Mouse (Mus musculus) cerebellum, postnatal 10 days (tissue): ENCODE results near the gene Tk1.
A peak's percentile ranks its signal among the peaks of the same experiment; 100 is the strongest.

Source experiments
- DNase-seq, 2 experiments: peaks; one replicate each; pipeline ENCODE4 v3.0.0; 2021; ENCODE audit warnings: mixed read lengths in 2 of 2

Tk1 gene

DNA sequence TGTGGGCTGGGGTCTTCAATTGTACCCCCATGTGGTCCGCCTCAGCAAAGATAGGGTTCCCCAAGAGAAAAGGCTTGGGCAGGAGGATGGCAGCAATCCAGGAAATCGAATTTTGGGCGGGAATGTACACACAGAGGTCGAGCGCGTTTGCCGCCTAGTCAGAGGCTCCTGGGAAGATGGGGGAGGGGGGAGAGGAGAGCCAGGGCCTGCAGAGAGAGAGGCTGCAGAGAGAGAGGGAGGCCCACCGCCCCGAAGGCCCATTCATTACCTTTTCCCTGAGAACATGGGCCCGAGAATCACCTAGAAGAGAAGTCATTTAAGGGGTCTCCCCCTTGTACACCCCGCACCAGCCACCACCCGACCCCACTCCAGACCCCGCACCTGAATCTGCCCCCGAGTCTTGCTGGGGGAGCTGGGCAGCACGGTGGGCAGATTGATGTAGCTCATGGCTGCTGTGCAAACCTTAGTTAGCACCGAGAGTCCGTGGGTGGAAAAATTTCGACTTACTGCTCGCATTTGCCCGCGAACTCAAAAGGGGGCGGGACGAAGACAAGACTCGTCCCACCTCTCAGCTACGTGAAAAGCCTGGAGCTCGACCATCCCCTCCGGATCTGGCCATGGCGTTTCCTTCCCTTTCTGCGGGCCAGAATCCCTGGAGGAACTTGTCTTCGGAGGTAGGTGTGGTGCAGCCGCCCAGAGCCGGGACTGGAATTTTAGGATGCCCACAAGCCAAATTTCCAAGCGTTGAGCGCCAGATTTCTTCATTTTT is at the start of gene Tk1, which contains the start of gene Afmid:
Gene Tk1 (minus strand): TSS at position 760 of the 769 bp plus-strand sequence.
Gene Afmid (plus strand): TSS at position 592 of the 769 bp plus-strand sequence.
- DNase-seq, result peak; percentile 72 to 75

DNA sequence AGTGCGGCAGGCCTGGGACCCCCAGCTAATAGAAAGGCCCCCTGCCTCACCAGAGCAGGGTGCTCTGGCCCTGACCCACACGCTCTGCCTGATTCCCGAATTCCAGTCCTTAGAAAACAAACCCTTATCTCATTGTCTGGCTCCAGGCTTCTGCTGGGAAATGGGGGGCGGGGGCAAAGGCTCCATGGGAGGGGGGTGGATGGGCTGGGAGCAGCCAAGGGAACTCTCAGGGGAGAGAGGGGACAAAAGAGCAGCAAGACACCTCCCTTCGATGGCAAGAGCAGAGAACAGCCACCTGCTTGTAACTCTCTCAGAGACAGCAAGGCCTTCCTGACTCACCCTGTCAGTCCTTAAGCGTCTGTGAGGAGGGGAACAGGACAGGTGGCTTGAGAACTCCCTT is 49.8 kb upstream of the Tk1 start:
- DNase-seq, result no peak

DNA sequence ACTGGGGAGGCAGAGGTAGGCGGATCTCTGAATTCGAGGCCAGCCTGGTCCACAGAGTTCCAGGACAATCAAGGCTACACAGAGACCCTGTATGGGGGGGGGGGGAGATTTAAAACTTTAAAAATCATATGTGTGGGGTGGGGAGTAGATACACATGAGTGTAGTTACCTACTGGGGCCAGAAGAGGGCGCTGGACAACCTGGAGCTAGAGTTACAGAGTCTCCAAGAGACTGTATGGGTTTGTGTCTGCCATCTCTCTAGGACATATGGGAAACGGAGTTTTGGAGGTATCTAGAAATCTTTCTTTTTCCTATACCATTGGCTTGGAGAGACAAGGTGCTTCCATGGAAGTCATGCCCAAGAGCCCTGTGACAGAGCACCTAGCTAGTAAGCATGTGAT is 48.5 kb upstream of the Tk1 start:
- DNase-seq, result peak; percentile 46 to 54

DNA sequence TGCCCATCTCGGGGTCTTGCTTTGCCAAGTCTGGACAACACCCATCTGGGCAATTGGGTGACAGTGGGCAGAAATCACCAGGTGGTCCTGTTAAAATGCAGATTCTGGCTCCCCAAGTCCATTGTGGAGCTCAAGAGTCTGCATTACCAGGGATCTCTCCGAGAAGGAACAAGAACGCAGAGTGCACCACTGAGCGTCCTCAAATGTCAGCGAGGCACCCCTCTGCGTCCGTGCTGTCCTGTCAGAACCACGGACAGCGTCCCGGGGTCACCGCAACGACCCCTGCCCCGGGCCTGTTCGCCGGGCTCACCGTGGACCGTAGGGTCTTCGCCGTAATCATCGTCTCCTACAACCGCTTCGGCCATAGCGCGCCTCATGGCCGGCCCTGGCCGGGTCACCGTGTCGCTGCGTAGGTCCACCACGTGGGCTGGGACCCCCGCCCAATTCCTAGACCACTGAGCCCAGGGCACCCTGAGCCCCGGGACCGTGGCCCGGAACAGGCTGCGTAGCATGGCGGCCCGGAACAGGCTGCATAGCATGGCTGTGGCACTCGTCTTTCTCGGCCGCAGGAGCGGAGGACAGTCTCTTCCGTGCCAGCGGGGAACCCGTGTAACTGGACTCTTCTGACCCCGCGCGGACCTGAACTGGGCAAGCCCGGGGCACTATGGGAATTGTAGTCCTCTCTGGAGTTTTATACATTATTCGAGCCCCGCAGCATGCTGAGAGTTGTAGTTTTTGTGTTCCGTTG is 47.1 kb upstream of the Tk1 start, which contains the start of gene Tha1:
Gene Tha1 (minus strand): TSS at position 621 of the 748 bp plus-strand sequence.
- peak; percentile 88 to 91 for DNase-seq

DNA sequence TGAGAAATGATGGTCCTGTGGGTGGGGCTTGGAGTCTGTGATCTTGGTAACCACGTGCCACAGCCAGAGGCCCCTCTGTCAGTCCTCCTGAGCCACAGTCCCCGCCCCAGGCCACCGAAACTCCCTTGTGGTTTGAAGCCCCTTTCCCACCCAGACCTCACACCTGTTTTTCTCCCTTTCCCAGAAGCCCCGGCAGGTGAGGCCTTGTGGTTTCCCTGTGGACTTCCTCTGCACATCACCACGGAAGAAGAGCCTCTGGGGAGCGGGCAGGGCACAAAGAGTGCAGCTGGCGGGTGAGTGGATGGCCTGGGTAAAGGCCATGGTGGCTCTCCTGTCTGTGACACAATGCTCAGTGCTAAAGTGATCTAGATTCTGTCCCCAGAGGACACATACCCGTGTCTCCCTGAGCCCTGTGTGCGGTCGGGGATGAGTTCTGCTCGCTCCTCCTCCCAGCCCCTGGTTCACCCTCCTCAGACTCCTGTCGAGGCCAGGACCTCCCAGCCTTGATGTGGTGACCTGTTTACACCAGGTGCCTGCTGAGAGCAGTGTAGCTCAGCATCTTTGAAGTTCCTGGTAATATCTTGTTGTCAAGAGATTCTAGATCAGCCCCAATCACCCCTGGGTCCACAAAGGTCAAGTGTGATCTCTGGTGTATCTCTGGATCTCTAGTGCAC is 46.2 kb upstream of the Tk1 start:
- no peak for DNase-seq

DNA sequence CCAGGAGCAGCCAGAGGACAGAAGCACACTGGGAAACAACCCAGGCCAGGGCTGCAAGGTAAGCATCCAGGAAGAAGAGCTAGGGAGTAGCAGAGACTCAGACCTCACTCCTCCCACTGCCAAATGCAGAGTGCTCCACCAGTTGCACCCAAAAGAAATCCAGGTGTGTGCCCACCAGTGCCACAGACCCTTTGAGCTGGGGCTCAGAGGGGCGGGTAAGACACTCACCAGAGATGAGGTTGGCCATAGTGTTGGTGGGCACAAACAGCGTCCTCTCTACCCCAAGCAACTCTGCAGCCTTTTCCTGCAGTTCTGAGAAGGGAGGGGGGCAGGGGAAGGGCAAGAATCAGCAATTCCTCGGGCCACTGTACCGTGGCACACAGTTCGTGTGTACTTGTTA is 45.5 kb upstream of the Tk1 start:
- DNase-seq, result no peak

DNA sequence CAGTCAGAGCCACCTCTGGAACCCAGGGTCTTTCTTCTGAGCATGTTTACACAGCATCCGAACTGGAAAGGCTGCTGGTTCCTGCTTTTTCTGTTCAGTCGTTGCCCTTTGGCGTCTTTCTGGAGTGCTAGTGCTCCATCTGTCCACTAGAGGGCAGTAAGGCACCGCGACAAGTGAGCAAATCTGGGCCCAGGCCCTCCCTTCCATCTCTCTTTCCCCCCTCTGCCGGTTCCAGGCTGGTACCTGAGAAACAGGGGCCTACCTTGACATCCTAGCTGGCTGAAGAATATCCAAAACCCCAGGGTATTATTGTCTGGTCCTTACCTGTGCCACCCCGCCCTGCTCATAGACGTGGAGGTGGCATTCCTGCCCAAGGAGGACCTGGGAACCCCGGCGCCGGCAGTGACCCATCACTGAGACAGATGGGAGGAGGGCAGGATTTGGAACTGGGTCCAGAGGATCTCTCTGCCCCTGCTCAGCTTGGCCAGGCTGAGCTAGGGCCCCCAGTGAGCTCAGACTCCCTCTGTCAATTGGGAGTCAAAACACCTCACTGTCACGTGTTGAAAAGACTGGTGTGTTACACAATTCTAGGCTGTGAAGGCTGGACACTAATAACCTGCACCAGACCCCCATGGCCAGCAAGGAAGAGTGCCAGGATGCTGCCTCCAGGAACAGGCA is 44.9 kb upstream of the Tk1 start:
- peak; percentile 88 to 93 for DNase-seq

DNA sequence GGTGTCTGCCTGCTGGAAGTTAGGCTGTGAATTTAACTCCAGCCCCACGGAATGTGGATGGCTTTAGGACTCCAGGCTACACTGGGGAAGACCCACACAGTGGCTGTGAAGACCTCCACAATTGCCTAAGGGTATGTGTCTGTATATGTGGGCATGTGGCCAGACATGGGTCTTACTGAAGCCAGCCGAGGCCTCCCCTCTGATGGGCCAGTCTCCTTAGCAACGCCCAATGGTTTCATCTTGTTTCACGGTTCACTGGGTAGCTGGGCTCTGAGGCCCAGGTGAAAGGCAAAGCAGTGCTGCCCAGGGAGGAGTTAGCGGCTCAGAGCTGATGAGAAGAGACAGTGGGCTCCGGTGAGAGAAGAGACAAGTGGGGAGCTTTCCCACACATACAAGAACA is 40.1 kb upstream of the Tk1 start:
- peak; percentile 53 to 54 for DNase-seq

DNA sequence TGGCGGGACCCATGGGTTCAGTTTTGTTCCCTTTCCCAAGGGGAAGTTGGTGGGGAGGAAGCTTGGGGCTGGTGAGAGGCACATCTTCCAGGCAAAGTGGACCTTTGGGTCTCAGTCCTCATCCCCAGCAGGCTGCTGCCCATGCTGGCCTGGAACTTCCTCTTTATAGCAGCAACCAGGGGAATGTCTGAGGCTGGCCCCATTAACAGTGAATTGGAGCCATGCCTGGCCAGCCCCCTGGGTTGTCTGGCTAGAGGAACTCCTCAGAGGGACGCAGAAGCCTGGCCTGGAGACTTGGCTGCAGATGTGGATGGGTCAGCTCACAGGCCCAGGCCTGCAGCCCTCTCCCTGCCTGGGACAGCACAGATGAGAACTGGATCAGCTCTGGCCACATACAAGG is 38.9 kb upstream of the Tk1 start:
- DNase-seq, result no peak

DNA sequence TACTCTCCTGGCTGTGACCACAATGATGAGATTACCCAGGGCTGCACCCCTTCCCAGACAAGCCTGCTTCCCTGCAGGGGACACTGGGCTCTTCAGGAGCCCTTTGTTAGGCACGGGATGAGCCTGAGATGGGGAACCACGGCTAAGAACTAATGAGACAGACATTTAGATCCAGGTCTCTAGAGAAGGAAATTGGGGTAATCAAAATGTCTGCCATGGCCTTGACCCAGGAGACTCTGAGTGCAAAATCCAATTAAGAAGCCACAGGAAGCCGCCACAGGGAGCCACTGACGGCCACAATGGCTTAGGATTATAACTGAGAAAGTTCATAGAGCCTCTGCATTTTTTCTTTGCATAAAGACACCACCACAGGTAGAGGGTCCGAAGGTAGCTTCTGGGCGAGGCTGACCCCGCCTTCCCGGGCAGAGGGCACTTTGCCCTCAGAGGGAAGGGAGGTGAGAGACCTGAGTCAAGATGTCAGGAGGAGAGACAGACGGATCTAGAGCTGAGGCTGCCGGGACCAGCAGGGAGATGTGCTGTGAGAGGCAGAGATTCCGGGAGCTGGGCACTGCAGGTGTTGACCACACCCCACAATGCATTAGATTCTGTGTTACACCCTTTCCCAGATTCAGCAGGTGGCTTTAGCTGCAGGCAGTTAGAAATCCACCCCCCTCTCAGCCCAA is 37.4 kb upstream of the Tk1 start:
- DNase-seq, result no peak

DNA sequence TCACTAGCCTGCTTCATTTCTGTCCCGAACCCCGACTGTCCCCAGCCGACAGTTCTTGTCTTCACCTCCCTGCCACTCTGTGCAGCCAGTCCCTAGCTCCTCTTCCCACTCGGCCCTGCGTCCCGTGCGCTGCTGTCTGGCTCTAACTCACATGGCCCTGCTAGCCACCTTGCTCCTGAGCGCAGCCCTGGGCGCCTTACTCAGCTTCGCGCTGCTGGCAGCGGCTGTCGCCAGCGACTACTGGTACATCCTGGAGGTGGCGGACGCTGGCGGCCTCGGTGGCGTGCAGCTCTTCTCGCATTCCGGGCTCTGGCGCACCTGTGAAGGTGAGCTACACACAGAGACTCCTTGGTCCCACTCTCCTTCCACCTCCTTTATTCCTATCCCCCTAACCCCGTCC is 34.7 kb upstream of the Tk1 start, which contains the start of gene Tmem235:
Gene Tmem235 (plus strand): TSS at position 152 of the 400 bp plus-strand sequence.
- no peak for DNase-seq

DNA sequence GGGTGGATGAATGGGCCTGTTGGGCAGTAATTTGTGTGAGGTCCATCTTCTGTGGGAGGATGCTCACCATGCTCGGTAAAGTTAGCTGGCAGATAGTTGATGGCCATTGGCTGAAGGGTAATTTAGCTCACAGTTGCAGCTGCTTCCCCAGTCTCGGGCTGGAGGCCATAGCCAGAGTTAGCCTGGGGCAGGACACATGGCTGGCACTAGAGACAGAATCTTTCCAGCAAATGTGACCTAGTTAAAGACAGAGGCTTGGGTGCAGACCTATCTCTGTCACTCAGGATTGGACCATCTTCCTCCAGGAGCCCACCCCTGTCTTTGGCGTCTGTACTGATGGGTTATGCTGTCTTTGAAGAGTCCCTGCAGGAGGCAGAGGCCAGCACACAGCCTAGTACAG is 32.5 kb upstream of the Tk1 start:
- peak in 1 of 2 experiments; percentile 28 for DNase-seq

DNA sequence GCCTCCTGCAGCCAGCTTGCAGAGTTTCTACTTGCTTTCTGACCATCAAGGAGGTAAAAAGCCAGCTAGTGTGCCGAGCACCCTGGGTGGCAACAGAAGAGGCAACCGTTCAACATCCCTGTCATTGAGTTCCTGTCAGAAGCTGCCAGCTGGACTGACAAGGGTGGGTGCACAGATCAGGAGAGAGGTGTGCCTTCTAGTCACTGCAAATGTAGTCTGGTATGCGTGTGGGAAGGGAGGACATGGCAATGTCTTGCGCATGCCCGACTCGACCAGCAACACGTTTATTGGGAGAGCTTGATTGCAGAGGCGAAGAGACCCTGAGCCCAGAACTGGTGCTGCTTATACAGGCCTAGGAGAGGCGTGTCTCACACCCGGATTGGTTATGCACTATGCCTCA is 31.6 kb upstream of the Tk1 start:
- no peak for DNase-seq

DNA sequence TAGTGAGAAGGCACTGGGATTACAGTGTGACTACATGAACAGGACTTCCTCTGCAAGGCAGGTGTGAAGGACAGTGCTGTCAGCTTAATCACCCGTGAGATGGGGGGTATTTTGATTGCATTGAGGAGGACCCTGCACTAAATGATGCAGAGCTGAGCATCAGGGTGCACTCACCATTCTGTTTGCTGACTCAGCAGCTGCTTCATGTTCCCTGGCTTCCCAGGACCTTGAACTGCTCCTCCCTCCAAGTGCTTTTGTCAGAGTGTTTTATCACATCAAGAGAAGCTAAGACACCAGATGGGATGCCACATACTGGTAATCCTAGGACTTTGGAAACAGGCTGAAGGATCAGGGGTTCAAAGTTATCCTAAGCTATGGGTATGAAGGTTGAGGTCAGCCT is 30.1 kb upstream of the Tk1 start:
- DNase-seq, result no peak

DNA sequence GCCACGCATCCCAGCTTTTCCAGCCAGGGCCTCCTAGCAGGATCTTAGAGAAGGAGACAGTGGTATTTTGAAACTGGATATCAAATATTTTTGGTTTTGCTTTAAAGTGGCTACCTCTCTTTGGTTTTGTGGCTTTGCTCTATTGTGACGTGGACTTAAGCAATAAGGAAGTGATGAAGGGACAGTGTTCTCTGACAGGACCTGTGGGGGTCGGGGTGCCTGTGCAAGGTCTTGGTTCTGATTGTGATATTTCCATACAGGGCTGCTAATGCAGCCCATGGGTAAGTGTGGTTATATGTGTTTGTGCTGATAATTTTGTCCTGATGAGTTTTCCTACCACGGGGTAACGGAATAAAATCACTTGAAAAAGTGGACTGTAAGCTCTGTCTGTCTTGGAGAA is 29.5 kb upstream of the Tk1 start:
- DNase-seq, result no peak

DNA sequence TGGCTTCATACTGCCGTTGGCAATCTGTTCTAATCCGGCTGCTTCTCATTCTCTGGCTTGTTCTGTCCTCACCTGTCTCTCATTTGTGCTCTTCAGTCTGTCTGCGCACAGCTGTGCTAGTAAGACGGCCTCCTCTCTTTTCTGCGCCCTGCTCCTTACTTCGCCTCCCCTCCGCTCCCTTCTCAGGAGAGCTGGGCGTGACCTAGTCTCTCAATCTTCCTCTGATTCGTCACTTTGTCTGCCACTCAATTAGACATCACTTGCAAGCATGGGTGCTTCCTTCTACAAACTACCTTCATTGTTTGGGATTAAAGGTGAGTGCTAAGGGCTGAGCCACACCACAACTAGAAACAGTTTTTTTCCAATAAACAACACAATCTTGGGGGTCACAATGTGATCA is 28.3 kb upstream of the Tk1 start:
- DNase-seq, result no peak

DNA sequence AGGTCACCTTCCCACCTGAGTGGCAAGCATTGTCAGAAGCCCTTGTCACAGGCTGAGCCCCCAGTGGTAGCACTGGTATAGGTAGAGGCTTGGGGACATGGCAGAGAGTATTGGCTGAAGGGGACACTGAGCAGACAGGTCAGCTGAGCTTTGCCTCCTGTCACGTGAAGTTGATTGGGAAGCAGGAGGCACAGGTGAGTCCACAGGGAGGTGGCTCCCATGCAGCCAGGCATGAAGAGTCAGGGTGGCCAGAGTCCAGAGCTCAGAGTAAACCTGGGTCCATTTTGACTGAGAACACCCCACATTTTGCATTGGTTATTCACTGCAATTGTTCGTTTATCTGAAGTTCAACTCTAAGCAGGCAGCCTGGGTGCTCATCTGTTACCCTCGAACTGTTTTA is 27.0 kb upstream of the Tk1 start:
- DNase-seq, result no peak

DNA sequence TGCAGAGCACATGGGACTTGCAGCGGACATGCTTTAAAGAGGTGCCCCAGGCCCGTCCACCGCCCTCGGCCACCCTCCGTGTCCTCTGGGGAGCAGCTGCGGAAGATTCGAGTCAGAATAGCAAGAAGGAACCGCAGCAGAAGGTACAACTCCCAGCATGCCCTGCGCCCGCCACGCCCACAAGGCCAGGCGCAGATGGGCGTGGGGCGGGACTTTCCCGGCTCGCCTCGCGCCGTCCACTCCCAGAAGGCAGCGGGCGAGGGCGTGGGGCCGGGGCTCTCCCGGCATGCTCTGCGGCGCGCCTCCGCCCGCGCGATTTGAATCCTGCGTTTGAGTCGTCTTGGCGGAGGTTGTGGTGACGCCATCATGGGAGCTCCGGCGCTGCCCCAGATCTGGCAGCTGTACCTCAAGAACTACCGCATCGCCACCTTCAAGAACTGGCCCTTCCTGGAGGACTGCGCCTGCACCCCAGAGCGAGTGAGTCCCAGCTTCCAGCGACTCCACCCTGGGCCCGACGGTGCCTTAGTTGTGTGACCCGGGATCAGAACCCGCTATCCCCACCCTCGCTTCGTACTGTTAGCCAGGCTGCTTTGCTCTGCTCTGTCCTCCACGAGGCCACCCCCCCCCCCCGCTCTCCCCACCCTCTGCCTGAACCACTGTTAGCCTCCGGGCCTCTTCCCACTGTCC is 23.2 kb upstream of the Tk1 start, which contains the start of gene Birc5:
Gene Birc5 (plus strand): TSS at position 267 of the 687 bp plus-strand sequence.
- peak; percentile 98 to 99 for DNase-seq

DNA sequence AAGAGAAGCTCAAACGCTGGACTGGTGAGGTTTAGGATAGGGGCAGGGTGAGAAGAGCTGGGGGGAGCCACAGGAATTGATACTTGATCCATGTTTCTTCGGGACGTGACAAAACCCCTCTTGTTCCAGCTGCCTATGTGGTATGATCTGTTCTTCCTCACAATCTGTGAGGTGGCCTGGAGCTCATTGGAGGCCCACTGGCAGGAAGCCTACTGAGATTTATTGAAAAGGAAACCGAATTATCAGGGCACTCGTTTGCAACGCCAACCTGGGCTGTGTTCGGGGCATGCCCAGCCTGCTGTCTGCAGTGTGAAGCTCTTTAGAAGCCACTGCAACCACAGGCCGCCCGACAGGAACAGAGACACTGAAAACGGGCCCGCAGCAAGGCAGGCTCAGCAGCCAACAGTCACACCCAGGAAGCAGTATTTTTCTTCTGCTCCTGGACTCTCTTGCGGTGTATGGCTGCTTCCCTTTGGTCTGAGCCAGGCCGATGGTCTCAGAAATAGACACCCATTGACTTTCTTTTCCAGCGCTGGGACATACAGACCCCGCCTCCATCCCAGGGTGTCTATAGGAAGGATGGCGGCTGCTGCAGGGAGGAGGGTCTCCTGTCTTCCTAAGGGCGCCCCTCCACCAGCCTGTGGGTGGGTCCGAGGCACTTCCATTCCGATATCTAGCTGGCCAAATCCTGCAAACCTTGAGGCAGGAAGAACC is 22.5 kb upstream of the Tk1 start:
- no peak for DNase-seq

DNA sequence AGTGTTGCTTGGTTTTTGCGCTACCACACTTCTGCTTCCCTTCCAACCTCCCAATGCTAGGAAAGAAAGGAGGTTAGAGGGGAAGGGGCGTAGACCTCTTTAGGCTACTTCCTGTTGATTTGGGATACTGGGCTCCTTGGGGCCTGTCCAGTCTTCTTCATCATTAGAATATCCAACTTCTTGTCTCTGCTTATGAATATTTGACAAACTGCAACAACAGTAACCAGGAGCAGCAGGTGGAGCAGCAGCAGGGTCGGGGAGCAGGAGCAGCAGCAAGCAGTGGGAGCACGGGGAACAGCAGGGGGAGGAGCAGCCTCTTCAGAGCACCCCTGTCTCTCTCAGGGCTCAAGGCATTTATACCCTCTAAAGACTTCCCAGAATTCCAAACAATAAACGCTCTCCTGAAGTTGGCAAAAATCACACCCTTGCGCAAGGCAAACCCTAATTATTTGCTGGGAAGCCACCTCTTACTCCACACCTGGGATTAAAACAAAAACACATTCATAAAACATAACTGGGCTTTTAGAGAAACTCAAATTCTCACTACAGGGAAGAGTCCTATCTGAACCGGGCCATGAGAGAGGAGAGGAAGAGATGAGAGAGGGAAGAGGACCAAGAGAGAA is 21.8 kb upstream of the Tk1 start:
- no peak for DNase-seq
